Mouse (Mus musculus) E14TG2a.4 (cell line): ENCODE measurements at regions not wholly inside any gene's neighbourhood (a gene's known extent, or its start where the extent isn't known, plus 50 kb on each side); places are given as distances from the start of the nearest gene placed in this dataset.

Source experiments
- CTCF ChIP-seq: conservative IDR thresholded peaks from 2 replicates; pipeline ENCODE4 v1.5.1; 2014; ENCODE audit warnings: low read length
- NANOG ChIP-seq: IDR thresholded peaks from 2 replicates; pipeline ENCODE4 v1.6.1; 2014; ENCODE audit warnings: borderline replicate concordance, low read length, mixed read lengths
- POU5F1 ChIP-seq: IDR thresholded peaks from 2 replicates; pipeline ENCODE4 v1.6.1; 2014; ENCODE audit warnings: low read length, borderline replicate concordance

DNA sequence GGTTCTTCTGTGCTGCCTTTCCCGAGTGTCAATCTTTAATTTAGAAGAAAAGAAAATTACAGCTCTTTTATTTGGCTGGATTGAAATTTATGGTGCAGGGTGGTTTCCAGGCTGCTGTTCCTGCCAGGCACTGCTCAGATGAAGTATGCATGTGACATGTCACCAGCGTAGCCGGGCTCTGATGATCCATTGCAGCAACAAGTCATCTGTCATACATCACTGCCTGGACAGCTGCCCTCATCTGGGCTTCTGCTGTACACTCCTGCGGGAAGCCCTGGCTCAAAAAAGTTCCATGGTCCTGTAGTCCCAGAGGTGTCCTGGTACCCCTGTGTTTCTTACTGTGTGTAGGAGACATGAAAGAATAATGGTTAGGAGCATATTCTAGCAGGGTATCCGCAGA lies 773.0 kb downstream of the Kcnj2 start:
- TF ChIP-seq CTCF: no peak
- TF ChIP-seq POU5F1: no peak
- TF ChIP-seq NANOG: no peak
